22 mouse cellular contexts compared by ENCODE assay signal in the genomic region with DNA sequence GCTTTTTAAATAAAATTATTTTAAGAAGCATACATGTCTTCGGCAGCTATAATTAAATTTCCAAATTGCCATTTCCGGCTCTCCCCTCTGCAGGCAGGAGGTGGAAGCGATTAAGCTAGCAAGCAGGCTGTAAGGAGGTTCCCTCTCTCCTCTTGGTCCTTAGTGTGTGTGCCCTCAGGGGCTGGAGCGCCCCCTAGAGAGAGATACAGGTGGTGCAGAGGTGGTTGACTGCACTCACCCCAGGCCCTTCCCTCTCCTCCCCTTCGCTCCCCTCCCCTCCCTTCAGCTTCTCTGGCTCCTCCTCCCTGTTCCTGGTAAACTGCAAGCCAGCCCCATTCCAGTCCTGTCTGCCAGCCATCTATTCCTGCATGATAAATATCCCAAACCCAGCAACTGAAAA. TPM values are rescaled to one million over a fixed set of nuclear protein-coding genes. Genes with fewer than 3 reads are reported as not detected.
DNase-seq lines count a peak whose midpoint lies in the region; TF ChIP-seq lines count a peak whose summit lies in the region.
"Had no signal": no experiment of that assay in that cellular context is flagged by ENCODE, and none has a peak within 500 bp of the region (broad histone marks: within the 10 kb centered on the region; RNA-seq: fewer than 3 reads in every experiment).

No protein-coding gene starts in this region.

- intact Hi-C loops in heart, adult 2 months (cut with DNase I): no loop called here
- intact Hi-C loops in heart, postnatal 36 days (cut with DNase I): no loop called here

- no peaks in the 10 kb centered on the region for H3K27me3 ChIP-seq in heart, adult 2 months (ENCODE audit: control insufficient read depth, insufficient read depth, low read length)
- H3K27me3 ChIP-seq in liver, adult 2 months (ENCODE audit: control insufficient read depth, insufficient read depth, low read length): 0 out of 2 replicates have a peak, but pooled peaks cover 2% of the 10 kb centered on the region
- H3K27me3 ChIP-seq in E14TG2a.4 (ENCODE audit: insufficient read depth, low read length): no peaks in the 10 kb centered on the region
- H3K27me3 ChIP-seq: limb, embryonic 13.5 days had no signal

- H3K36me3 ChIP-seq in heart, adult 2 months (ENCODE audit: control insufficient read depth, insufficient read depth, low read length): no peaks in the 10 kb centered on the region
- no peaks in the 10 kb centered on the region for H3K36me3 ChIP-seq in liver, adult 2 months (ENCODE audit: control insufficient read depth, insufficient read depth, low read length)
- H3K36me3 ChIP-seq in E14TG2a.4 (ENCODE audit: insufficient read depth, low read length): no peaks in the 10 kb centered on the region
- H3K36me3 ChIP-seq: embryonic facial prominence, embryonic 10.5 days; limb, embryonic 13.5 days had no signal

- no peak for TF ChIP-seq EP300 in heart, adult 2 months (IDR thresholded peaks at IDR 0.05; ENCODE audit: insufficient read depth, low read depth, low read length)

- no peak for DNase-seq in heart, adult 2 months
- DNase-seq in heart, postnatal 36 days: no peak
- DNase-seq in liver, adult 2 months (ENCODE audit: extremely low read depth, low read depth, low spot score): no peak
- DNase-seq in liver: no peak
- DNase-seq in R1 (ENCODE audit: low read depth, low spot score): peak; percentile 61
- no peak for DNase-seq in embryo, embryonic 11 days
- no peak for DNase-seq in gastrocnemius, adult 8-10 months (ENCODE audit: low spot score in 2 of 2)
- DNase-seq: cerebellum, adult 8-10 months; heart, adult 18-20 months; kidney, postnatal 25 days; layer of hippocampus, postnatal 36 days; lung, embryonic 14.5 days had no signal

- H3K9me3 ChIP-seq in E14TG2a.4 (ENCODE audit: low read length): no peaks in the 10 kb centered on the region
- H3K9me3 ChIP-seq: embryonic facial prominence, embryonic 10.5 days; limb, embryonic 13.5 days had no signal

- no peak overlapping the region for H3K4me3 ChIP-seq in heart, adult 2 months
- no peak overlapping the region for H3K4me3 ChIP-seq in liver, adult 2 months (ENCODE audit: insufficient read depth, low read depth, low read length)
- no peak overlapping the region for H3K4me3 ChIP-seq in E14TG2a.4 (replicated peaks; ENCODE audit: low read length)
- H3K4me3 ChIP-seq: embryonic facial prominence, embryonic 10.5 days; limb, embryonic 13.5 days had no signal

- TF ChIP-seq POLR2A in heart, adult 2 months (IDR thresholded peaks at IDR 0.05; ENCODE audit: insufficient read depth, low read depth, low read length): no peak
- no peak for TF ChIP-seq POLR2A in liver, adult 2 months (IDR thresholded peaks at IDR 0.05; ENCODE audit: extremely low read depth, insufficient read depth, low read length)

- H3K27ac ChIP-seq in heart, adult 2 months: no peak overlapping the region
- H3K27ac ChIP-seq in liver, adult 2 months (replicated peaks; ENCODE audit: insufficient read depth, low read depth, low read length): no peak overlapping the region
- H3K27ac ChIP-seq: embryonic facial prominence, embryonic 10.5 days; limb, embryonic 13.5 days had no signal

- H3K9ac ChIP-seq in heart, adult 2 months (ENCODE audit: low read depth, low read length): no peak overlapping the region
- no peak overlapping the region for H3K9ac ChIP-seq in liver, adult 2 months (ENCODE audit: low read depth, low read length)
- H3K9ac ChIP-seq: limb, embryonic 13.5 days; lung, embryonic 14.5 days had no signal

- 0 out of 2 replicates have a peak, but pooled peaks have one; percentile 14 for TF ChIP-seq CTCF in heart, adult 2 months (IDR thresholded peaks at IDR 0.05)
- 0 out of 2 replicates have a peak, but pooled peaks have one; percentile 17 for TF ChIP-seq CTCF in liver, adult 2 months (IDR thresholded peaks at IDR 0.05; ENCODE audit: low read depth, low read length)
- peak; percentile 50 for TF ChIP-seq CTCF in E14TG2a.4 (conservative IDR thresholded peaks at IDR 0.05; ENCODE audit: low read length)

- no peaks in the 10 kb centered on the region for H3K4me1 ChIP-seq in heart, adult 2 months (ENCODE audit: control insufficient read depth, insufficient read depth, low read length)
- H3K4me1 ChIP-seq in liver, adult 2 months (ENCODE audit: control insufficient read depth, insufficient read depth, low read length): no peaks in the 10 kb centered on the region
- no peaks in the 10 kb centered on the region for H3K4me1 ChIP-seq in E14TG2a.4 (replicated peaks; ENCODE audit: low read depth, low read length)
- H3K4me1 ChIP-seq: embryonic facial prominence, embryonic 10.5 days; limb, embryonic 13.5 days had no signal

- H3K79me2 ChIP-seq in heart, adult 2 months (replicated peaks; ENCODE audit: control insufficient read depth, insufficient read depth, low read length): no peaks in the 10 kb centered on the region
- no peaks in the 10 kb centered on the region for H3K79me2 ChIP-seq in liver, adult 2 months (ENCODE audit: control insufficient read depth, insufficient read depth, low read length)

- 67% methylated on average over 5 of the region's 5 CpGs for WGBS in heart, adult 2 months
- 76% methylated on average over 5 of the region's 5 CpGs for WGBS in liver, adult 2 months

RNA-seq across cellular contexts. Expression of a gene that starts 35.1 kb away (rescaled TPM):
- not detected for total RNA-seq in heart, adult 2 months (2021)
- polyA plus RNA-seq in heart, adult 2 months (2012; rRNA removed): 0.10 and 0.26 TPM in 2 replicates
- not detected for total RNA-seq in heart, postnatal 36 days (2021)
- total RNA-seq in liver, adult 2 months (2014; rRNA removed): not detected in 2 replicates
- not detected in 2 replicates for polyA plus RNA-seq in liver, adult 2 months (2012; rRNA removed)
- not detected for total RNA-seq in gastrocnemius, adult 8-10 months (2022)
- total RNA-seq: heart, adult 18-20 months; layer of hippocampus, postnatal 36 days; megakaryocyte, adult 5-6 weeks; monocyte, adult 5-6 weeks had no signal
- polyA plus RNA-seq: embryonic facial prominence, embryonic 10.5 days; frontal cortex, adult 2 months; heart, postnatal 0 days; intestine, embryonic 14.5 days; limb, embryonic 13.5 days; lung, embryonic 14.5 days; neural tube, embryonic 14.5 days; stomach, embryonic 16.5 days had no signal
